Mouse (Mus musculus) hindbrain, embryonic 11.5 days (tissue): Measurements from ENCODE around the gene Robo1. TPM values are rescaled to one million over a fixed set of nuclear protein-coding genes. Genes with fewer than 3 reads are reported as not detected.

Source experiments
- ATAC-seq: fragments of 200-750 bp; cut with Nextera tagmentation; 2 replicates; pipeline ENCODE4 v1.8.0; 2017; ENCODE audit warnings: mild to moderate bottlenecking, moderate TSS enrichment, moderate library complexity; ENCODE audit not compliant: low FRiP score
- DNase-seq: peaks from one replicate; pipeline ENCODE4 v3.0.0-alpha.2; 2015; ENCODE audit warnings: low spot score
- H3K27ac ChIP-seq: fragments of 300-500 bp; sonication (generic); 2 replicates; pipeline ENCODE4 v1.5.1; 2014; ENCODE audit warnings: mild to moderate bottlenecking, low read depth, low read length
- H3K27me3 ChIP-seq: fragments of 300-500 bp; sonication (generic); 2 replicates; pipeline ENCODE4 v1.6.1; 2014; ENCODE audit warnings: mild to moderate bottlenecking, low read length, moderate library complexity, mixed read lengths; ENCODE audit not compliant: control insufficient read depth, insufficient read depth
- H3K36me3 ChIP-seq: fragments of 300-500 bp; sonication (generic); 2 replicates; pipeline ENCODE4 v1.6.1; 2014; ENCODE audit warnings: mild to moderate bottlenecking, low read length, moderate library complexity, mixed read lengths; ENCODE audit not compliant: control insufficient read depth, insufficient read depth
- H3K4me1 ChIP-seq: fragments of 300-500 bp; sonication (generic); replicated peaks from 2 replicates; pipeline ENCODE4 v1.6.1; 2014; ENCODE audit warnings: low read length, mixed read lengths; ENCODE audit not compliant: control insufficient read depth, insufficient read depth
- H3K4me2 ChIP-seq: fragments of 300-500 bp; sonication (generic); replicated peaks from 2 replicates; pipeline ENCODE4 v1.6.1; 2014; ENCODE audit warnings: mild to moderate bottlenecking, low read depth, low read length
- H3K4me3 ChIP-seq: fragments of 300-500 bp; sonication (generic); 2 replicates; pipeline ENCODE4 v1.5.1; 2014; ENCODE audit warnings: low read depth, low read length
- H3K9ac ChIP-seq: fragments of 300-500 bp; sonication (generic); 2 replicates; pipeline ENCODE4 v1.6.1; 2014; ENCODE audit warnings: low read depth, low read length
- H3K9me3 ChIP-seq: fragments of 300-500 bp; sonication (generic); 2 replicates; pipeline ENCODE4 v1.6.1; 2016; ENCODE audit warnings: low read length; ENCODE audit not compliant: control insufficient read depth
- WGBS: fragments of 180-500 bp; shearing (Covaris S2); extraction: QIAGEN DNeasy Blood & Tissue Kit; methylation state at CpG from one replicate; pipeline ENCODE4 v1.1.7; 2014; 5-methylcytosine and 5-hydroxymethylcytosine counted together
- polyA plus RNA-seq: library from polyadenylated mRNA; unstranded; fragments of >200 nt; fragmentation: Nextera tagmentation; extraction: Ambion mirVana; gene quantifications from 2 replicates; pipeline ENCODE4 v1.2.1, GENCODE M21; 2014

Robo1 gene
- polyA plus RNA-seq, 1 experiment from 2014 or later: 55.9 TPM

- Histone ChIP-seq H3K9me3 (no peaks in the 10 kb centered on the region), H3K27ac (peak overlapping the region; percentile 43; the same call in 1 of the 2 replicates), H3K4me2 (no peak overlapping the region), H3K4me3 (no peak overlapping the region), H3K36me3 (no peaks in the 10 kb centered on the region), H3K4me1 (no peaks in the 10 kb centered on the region), H3K27me3 (no peaks in the 10 kb centered on the region), H3K9ac (no peak overlapping the region)
- ATAC-seq (no peak), DNase-seq (no peak)
- 89% methylated on average over 6 of the region's 6 CpGs for WGBS
Observed at GRCm38 (mm10) chr16:72800788-72801187, 492.7 kb downstream of the Robo1 start.

GRCm38 (mm10) chr16:72808351-72808750, 500.2 kb downstream of the Robo1 start:
- Histone ChIP-seq H3K4me2 (no peak overlapping the region), H3K27me3 (no peaks in the 10 kb centered on the region), H3K9ac (no peak overlapping the region), H3K36me3 (no peaks in the 10 kb centered on the region), H3K4me1 (no peaks in the 10 kb centered on the region), H3K4me3 (no peak overlapping the region), H3K27ac (no peak overlapping the region; the same call in 1 of the 2 replicates), H3K9me3 (no peaks in the 10 kb centered on the region)
- DNase-seq (no peak), ATAC-seq (no peak)
- 58% methylated on average over 10 of the region's 10 CpGs for WGBS

- WGBS: 43% methylated on average over 3 of the region's 3 CpGs
- Histone ChIP-seq H3K36me3 (no peaks in the 10 kb centered on the region), H3K4me2 (no peak overlapping the region), H3K4me3 (no peak overlapping the region), H3K27me3 (no peaks in the 10 kb centered on the region), H3K4me1 (no peaks in the 10 kb centered on the region), H3K9ac (no peak overlapping the region), H3K9me3 (no peaks in the 10 kb centered on the region), H3K27ac (no peak overlapping the region)
- DNase-seq (no peak), ATAC-seq (no peak)
Observed at GRCm38 (mm10) chr16:72810942-72811341, 502.8 kb downstream of the Robo1 start.

- no peak overlapping the region for H3K9ac ChIP-seq
- no peaks in the 10 kb centered on the region for H3K36me3 ChIP-seq
- no peak overlapping the region for H3K27ac ChIP-seq
- H3K4me1 ChIP-seq: no peaks in the 10 kb centered on the region
- 66% methylated on average over 5 of the region's 5 CpGs for WGBS
- no peak overlapping the region for H3K4me3 ChIP-seq
- no peak overlapping the region for H3K4me2 ChIP-seq
- no peaks in the 10 kb centered on the region for H3K9me3 ChIP-seq
- H3K27me3 ChIP-seq: no peaks in the 10 kb centered on the region
- DNase-seq (no peak), ATAC-seq (no peak)
Observed at GRCm38 (mm10) chr16:72811494-72811893, 503.4 kb downstream of the Robo1 start.

DNA sequence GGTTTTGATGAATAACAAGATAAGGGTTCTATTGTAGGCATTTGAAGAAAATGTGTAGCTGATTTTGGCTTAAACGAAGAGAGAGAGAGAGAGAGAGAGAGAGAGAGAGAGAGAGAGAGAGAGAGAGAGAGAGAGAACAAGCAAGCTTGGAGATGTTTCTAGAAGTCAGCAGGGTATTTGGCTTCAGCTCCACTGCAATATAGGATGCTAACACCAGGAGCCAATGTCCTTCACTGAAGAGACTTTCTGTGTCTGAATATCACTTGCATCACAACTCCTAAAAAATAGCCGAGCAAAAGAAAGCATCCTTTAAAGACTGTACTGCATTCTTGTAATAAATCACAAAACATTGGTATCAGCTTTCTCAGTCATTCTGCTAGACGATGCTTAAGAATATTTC, 503.8 kb downstream of the Robo1 start:
- 60% methylated on average over 3 of the region's 3 CpGs for WGBS
- H3K4me3 ChIP-seq: no peak overlapping the region
- ATAC-seq (no peak), DNase-seq (no peak)
- H3K36me3 ChIP-seq: no peaks in the 10 kb centered on the region
- no peaks in the 10 kb centered on the region for H3K9me3 ChIP-seq
- no peak overlapping the region for H3K4me2 ChIP-seq
- no peak overlapping the region for H3K27ac ChIP-seq
- H3K27me3 ChIP-seq: no peaks in the 10 kb centered on the region
- no peaks in the 10 kb centered on the region for H3K4me1 ChIP-seq
- H3K9ac ChIP-seq: no peak overlapping the region

DNA sequence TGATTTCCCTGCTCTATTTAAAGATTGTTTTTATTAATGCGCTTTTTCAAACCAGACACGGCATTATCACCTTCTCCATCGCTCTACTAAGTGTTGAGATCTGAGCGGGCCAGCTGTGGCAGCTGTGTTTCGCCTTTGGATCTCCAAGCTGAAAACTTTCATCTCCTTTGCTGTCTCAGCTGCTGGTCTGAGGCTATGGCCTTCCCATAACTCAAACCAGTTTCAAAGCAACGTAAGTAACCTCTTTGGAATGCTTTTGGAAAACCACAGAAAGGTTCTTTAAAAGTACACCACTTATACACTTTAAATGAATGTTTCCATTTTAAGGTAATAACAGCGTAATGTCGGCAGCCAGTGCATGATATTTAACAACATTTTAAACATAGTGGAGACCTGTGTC, 520.3 kb downstream of the Robo1 start:
- H3K4me1 ChIP-seq: no peaks in the 10 kb centered on the region
- no peak overlapping the region for H3K4me2 ChIP-seq
- no peak overlapping the region for H3K4me3 ChIP-seq
- H3K27ac ChIP-seq: no peak overlapping the region
- H3K36me3 ChIP-seq: no peaks in the 10 kb centered on the region
- no peaks in the 10 kb centered on the region for H3K9me3 ChIP-seq
- no peaks in the 10 kb centered on the region for H3K27me3 ChIP-seq
- WGBS: 80% methylated on average over 8 of the region's 8 CpGs
- DNase-seq (no peak), ATAC-seq (no peak)
- no peak overlapping the region for H3K9ac ChIP-seq

DNA sequence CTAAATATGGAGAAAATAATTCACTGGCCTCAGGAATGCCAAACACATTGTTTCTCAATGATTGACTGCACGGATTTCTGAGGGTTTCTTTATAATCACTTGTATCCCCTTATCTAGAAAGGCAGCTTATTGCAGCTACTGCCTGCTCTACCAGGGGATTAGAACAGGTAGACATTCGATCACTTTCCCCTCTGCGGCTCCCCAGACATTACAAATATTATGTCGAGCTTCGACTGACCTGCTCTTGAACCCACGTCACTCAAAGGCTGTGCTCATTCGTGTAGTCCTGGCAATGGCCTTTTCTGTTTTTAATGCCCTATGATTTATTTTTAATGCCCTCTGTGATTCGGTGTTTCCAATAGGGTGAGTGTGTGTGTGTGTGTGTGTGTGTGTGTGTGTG, 521.4 kb downstream of the Robo1 start:
- no peaks in the 10 kb centered on the region for H3K4me1 ChIP-seq

DNA sequence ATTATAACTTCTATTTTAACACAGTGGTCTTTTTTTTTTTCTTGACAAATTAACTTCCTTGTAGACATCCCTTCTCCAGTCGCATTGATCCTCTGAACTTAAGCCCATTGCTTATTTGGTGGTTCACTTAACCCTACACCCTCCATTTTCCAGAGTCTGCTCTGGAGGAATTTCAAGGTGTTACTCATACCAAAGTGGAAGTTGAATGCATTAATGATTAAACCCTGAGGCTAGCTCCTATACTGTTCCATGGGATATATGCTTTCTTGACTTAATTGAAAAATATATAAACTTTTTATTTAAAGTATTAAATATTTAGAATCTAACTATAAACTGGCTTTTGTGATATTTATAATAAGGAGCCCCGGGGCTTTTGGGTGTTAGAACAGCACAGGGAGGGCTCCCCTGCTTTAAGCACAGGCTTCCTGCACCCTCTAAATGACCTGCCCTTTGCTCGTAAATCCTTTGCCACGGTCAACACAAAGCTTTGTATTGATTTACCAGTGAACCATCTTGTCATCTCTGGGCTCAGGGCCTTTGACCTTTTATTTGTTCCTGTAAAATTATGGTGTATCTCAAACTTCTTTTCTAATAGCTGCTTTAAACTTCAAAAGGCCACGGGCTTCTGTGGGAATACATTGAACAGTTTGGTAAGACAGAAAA, 522.4 kb downstream of the Robo1 start:
- ATAC-seq (no peak), DNase-seq (no peak)
- H3K27me3 ChIP-seq: no peaks in the 10 kb centered on the region
- H3K9ac ChIP-seq: no peak overlapping the region
- no peaks in the 10 kb centered on the region for H3K36me3 ChIP-seq
- H3K4me3 ChIP-seq: no peak overlapping the region
- no peak overlapping the region for H3K27ac ChIP-seq
- no peaks in the 10 kb centered on the region for H3K4me1 ChIP-seq
- no peak overlapping the region for H3K4me2 ChIP-seq
- 44% methylated on average over 5 of the region's 5 CpGs for WGBS
- H3K9me3 ChIP-seq: no peaks in the 10 kb centered on the region

More for the DNA sequence above, 521.4 kb downstream of the Robo1 start:
- H3K9me3 ChIP-seq: no peaks in the 10 kb centered on the region
- ATAC-seq (peak; percentile 51; the same call in 1 of the 2 replicates), DNase-seq (no peak)
- H3K4me3 ChIP-seq: no peak overlapping the region
- WGBS: 61% methylated on average over 8 of the region's 8 CpGs
- H3K27ac ChIP-seq: peak overlapping the region; percentile 24; the same call in 1 of the 2 replicates
- no peak overlapping the region for H3K9ac ChIP-seq
- H3K4me2 ChIP-seq: no peak overlapping the region
- H3K36me3 ChIP-seq: no peaks in the 10 kb centered on the region
- no peaks in the 10 kb centered on the region for H3K27me3 ChIP-seq

DNA sequence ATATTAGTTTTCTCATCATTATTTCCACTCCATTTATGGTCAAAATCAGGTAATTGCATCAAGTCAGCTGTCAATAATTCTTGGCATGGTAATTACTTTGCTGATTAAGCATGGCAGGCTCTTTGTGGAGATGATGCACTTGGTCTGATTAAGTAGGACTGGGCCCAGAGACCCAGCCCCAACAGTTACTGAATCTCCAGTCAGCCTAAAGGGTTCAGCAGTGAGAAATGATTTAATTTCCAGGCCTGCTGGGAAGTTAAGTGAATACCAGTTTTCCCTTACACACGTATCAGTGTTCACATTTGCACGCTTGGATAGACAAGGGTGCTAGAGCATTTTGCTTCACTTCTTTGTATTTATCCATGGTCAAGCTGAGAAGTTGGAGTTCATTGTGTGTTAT, 526.2 kb downstream of the Robo1 start:
- no peaks in the 10 kb centered on the region for H3K9me3 ChIP-seq
- no peaks in the 10 kb centered on the region for H3K27me3 ChIP-seq
- no peaks in the 10 kb centered on the region for H3K4me1 ChIP-seq
- ATAC-seq (0 out of 2 replicates have a peak, but pooled peaks have one; percentile 35), DNase-seq (peak; percentile 9)
- WGBS: 64% methylated on average over 2 of the region's 2 CpGs
- no peak overlapping the region for H3K27ac ChIP-seq
- no peak overlapping the region for H3K9ac ChIP-seq
- no peak overlapping the region for H3K4me3 ChIP-seq
- no peak overlapping the region for H3K4me2 ChIP-seq
- H3K36me3 ChIP-seq: no peaks in the 10 kb centered on the region
